Mouse (Mus musculus) gastrocnemius, postnatal 25 days (tissue): ENCODE measurements around the gene Zfp687. TPM values are rescaled to one million over a fixed set of nuclear protein-coding genes. Genes with fewer than 3 reads are reported as not detected.
A peak's percentile ranks its signal among the peaks of the same experiment; 100 is the strongest.
"Not testable (repeated sequence)": the region's sequence is repeated elsewhere in the genome, so short reads cannot be mapped to it uniquely, and the experiment has no call there.

Experiments used
- DNase-seq: peaks from one replicate; pipeline ENCODE4 v3.0.0; 2022
- long read RNA-seq, 2 experiments: library from polyadenylated mRNA; stranded (forward); transcript quantifications; one replicate each; pipeline ENCODE4 v2.0.0; 2021
- total RNA-seq, 2 experiments: library from RNA; stranded (reverse); gene quantifications; 1 replicate in 1 of 2; 2 replicates in 1 of 2; pipeline ENCODE4 v1.2.3; 2021

Zfp687 gene
- 1 to 10 TPM; 8.4 to 8.9 TPM for total RNA-seq
- long read RNA-seq, experiment 1, partial matches to known transcripts = 1 of 4 reads
- long read RNA-seq, experiment 1, other reads (novel, unspliced or antisense) = 3 of 4 reads
- long read RNA-seq, experiment 2, partial matches to known transcripts = 2 of 3 reads
- long read RNA-seq, experiment 2, other reads (novel, unspliced or antisense) = 1 of 3 reads

DNA sequence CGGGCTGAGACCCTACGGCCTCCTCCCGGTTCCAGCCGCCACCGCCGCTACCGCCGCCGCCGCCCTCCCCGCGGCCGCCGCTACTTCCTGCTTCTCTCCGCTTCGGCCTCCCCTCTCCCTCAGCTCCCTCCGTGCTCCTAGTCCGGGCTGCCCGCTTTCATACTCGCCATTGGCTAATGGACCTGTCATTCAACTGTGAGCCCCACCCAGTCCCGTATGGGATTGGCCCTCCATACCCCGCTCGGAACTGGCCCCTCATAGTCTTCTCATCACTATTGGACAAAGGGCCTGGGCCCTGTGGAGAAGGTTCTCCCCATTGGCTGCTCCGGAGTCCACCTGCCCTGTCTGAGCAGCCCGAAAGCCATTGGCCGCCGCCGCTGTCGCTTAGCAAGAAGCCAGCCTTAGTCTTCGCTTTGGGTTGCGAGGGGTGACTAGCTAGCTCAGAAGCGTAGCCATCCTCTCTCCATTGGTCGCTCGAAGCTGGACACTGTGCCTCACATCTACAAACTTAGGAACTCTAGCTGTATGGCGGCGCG lies at the start of gene Zfp687:
TSS of gene Zfp687 (minus strand) at position 112 of the 536 bp plus-strand sequence.
- peak; percentile 100 for DNase-seq

DNA sequence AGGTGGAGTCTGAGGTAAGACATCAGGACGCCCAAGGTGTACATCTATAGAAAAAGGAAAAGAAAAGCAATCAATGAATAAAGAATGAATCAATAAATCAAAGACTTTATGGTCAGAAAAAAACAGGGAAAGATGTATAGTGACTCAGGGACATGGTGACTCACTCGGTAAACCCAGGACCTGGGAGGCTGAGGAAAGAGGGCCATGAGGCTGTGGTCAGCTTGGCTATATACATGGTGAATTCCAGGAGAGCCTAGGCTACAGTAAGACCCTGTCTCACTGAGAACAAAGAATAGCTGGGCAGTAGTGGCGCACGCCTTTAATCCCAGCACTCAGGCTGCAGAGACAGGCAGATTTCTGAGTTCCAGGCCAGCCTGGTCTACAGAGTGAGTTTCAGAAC lies 48.5 kb upstream of the Zfp687 start:
- DNase-seq = no peak

DNA sequence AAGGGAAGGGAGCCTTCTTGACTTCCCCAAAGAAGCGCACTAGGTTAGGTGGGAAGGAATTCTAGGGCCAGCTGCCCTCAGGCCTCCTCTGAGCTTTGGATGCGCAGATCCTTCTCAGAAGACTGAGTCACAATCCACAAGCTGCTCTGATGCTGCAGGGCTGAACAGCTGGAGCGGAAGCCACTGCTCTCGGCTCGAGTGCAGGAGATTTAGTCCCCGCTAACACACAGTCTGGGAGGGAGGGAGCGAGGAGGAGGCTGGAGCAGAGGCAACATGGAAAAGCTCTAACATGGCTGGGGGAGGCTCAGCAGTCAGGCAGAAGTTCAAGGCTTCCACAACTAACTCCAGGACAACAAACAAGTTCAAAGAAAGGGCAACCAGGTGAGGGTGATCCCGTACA lies 42.8 kb upstream of the Zfp687 start:
- DNase-seq = no peak

DNA sequence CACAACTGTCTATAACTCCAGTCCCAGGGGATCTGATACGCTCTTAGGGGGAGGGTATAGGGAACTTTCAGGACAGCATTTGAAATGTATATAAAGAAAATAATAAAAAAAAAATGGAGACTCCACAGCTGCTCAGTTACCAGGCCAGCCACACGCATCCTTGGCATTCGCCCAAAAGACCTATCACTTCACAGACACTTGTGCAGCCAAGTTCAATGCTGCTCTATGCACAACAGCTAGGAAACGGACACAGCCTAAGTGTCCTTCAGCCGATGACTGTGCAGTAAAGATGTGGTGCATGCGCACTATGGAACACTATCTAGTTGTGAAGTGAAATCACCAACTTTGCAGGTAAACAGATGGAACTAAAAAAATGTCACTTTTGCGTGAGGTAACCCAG lies 41.0 kb upstream of the Zfp687 start:
- DNase-seq = no peak

DNA sequence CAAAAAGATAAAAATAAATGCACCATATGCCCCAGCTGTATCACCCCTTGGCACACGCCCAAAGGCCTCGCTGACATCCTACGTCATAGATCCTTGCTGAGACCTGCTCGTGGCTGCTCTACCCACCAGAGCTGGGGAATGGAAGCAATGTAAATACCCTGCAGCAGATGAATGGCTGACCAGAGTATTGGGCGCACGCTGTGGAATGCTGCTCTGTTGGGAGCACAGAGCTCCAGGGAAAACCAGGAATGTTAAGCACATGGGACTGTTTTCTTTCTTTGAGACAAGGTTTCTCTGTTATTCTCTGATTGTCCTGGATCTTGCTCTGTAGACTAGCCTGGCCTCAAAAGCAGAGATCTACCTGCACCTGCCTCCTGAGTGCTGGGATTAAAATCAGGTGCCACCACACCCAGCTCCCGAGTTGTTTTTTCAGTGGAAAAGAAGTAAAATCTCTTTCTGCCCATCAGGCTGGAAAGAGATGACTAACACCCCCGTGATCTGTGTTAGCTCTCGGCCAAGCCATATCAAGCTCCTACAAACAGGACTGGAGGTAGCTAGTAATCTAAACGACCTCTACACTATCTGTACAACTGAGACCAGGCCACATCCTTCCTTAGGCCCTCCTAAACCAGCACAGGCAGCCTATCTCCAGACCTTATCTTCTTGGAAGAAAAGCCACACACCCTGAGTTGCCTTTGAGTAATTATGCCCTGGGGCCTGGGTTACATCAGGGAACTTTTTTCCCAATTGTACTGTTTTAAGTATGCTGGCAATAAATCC lies 39.4 kb upstream of the Zfp687 start:
- no peak for DNase-seq

DNA sequence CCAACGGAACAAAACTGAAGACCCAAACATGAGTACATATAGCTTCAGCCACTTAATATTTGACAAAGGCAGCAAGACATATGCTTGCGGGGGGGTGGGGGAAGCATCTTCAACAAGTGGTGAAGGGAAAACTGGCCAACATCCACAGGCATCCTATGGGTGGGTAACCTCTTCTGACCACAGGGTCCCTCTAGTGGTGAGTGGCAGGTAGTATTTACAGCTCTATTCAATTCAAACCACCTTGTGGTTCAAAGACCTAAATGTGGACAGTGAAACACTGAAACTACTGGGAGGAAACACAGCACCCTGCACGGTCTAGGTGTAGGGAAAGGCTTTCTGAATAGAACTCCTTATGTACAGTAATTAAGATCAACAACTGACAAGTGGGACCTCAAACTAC lies 38.5 kb upstream of the Zfp687 start:
- DNase-seq = no peak

DNA sequence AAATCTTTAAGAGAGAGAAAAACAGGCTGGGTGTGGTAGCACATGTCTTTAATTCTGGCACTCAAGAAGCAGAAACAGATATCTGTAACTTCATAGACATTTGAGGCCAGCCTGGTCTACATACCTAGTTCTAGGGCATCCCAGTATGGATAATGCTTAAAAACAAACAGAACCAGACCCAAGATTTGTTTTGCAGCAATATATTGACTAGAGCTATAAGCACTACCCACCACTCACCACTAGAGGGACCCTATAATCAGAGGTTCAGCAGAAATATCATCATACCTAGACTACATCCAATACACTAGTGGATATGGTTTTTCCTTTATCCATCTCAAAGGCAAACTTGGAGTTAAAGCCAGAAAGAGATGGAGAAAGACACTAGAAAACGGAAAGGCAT lies 37.7 kb upstream of the Zfp687 start:
- DNase-seq = no peak

DNA sequence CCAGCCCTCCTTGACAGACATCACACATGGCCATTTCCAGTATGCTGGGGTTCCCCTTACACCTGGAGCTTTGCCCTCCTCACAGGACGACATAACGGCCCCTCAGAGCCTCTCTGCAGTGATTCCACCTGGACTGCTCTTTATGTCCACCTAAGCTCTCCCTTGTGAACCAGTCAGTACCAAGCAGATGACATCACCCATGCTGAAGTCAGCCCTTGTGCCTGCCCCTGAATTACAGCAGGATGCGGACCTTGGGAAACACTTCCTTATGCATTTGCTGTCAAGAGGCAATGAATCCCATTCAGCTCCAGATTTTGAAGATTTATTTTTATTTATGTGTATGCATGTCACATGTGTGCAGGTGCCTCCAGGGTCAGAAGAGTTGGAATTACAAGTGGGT lies 32.7 kb upstream of the Zfp687 start:
- DNase-seq = no peak

DNA sequence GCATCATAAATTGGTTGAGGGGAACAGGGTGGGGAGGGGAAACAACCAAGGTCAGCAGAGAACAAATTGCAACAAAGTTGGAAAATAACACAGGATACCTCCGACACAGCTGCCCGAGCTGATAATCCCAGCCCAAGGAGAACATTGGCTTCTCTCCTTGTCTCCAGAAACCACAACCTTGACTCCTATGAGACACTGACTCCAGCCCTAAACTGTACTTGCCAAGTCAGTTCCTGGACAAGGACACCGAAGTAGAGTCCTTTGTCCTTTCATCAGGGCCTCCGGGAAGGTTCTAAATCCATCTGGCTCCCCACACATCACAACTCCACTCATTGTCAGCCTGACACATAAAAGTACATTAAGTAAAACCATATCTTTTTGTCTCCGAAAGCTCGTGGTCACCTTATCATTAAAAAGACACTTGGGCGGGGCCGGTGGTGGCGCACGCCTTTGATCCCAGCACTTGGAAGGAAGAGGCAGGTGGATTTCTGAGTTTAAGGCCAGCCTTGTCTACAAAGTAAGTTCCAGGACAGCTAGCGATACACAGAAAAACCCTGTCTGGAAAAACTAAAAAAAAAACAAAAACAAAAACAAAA lies 31.3 kb upstream of the Zfp687 start:
- no peak for DNase-seq

DNA sequence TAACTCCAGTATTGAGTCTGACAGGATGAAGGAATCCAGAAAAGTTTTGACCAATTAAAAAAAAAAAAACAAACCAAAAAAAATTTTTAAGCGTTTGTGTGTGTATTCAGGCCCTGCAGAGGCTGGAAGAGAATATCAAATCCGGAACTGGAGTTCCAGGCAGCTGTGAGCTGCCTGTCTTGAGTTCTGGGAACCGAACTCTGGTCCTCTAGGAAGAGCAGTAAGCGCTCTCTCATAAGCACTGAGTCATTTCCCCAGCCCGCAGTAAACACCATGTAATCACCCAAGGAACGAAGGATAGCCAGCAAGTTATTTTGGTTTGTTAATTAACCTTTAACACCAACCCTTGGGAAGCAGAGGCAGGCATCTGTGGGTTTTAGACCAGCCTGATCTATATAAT lies 28.0 kb upstream of the Zfp687 start:
- DNase-seq = no peak

DNA sequence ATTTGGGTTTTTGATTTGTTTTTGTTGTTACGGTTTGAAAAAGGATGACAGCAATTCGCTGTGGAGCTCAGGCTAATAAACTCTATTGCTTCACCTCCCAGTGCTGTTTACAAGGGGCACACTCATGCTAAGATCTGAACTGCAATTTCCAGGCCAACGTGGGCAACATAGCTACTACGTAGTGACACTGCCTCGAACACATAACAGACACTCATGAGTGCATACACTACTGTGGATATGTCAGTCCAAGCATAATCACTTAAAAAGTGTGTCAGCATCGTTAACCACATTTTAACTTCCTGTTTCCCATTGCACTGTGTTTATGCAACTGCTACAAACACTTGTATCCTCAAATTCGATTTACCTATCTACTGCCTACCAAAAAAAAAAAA lies 27.6 kb upstream of the Zfp687 start:
- no peak for DNase-seq

DNA sequence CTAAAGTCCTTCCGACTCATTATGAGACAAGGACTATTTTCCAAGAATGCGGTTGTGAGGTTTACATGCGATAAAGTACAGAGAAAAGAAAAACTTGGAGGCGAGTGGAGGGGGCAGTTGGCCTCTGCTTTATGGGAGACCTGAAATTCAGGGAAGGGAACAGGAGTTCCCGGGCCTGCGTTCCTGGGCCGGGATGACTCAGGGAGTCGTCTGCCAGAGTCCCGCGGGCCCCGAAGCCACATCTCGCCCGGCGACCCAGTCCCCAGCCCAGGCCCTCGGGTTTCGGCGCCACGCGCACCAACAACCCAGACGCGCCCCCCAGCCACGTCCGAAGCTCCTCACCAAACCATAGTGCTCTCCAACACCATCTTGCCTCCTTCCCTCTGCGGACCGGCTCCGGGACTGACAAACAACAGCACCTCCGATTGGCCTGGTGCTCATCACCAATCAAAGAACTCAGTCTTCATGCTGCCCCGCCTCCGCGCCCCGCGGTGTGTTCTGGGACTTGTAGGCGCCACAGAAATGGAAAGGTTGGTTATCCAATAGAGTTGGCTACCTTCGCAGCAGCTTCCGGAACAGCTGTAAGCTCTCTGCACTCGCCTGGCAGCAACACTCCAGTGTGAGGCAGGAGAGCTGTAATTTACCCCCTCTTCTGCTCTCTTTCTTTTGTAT lies 27.1 kb upstream of the Zfp687 start, which contains the start of gene Psmd4:
TSS of gene Psmd4 (minus strand) at position 449 of the 672 bp plus-strand sequence.
- peak; percentile 97 for DNase-seq

DNA sequence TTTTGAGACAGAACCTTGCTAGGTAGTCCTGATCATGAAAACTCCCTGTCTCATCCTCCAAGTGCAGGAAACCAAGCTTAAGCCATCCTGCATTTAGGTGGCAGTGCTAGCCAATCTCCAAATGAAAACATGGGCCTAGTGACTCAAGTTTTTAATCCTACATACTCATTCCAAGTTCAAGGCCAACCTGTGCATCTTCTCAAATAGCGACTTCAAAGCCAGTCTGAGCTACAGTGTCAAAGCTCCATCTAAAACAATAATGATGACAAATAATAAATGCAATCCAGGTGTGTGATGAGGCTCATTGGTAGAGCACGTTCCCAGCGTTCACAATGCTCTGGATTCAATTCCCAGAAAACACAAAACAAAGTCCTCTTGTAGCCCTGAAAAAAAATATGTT lies 26.4 kb upstream of the Zfp687 start:
- DNase-seq = no peak

DNA sequence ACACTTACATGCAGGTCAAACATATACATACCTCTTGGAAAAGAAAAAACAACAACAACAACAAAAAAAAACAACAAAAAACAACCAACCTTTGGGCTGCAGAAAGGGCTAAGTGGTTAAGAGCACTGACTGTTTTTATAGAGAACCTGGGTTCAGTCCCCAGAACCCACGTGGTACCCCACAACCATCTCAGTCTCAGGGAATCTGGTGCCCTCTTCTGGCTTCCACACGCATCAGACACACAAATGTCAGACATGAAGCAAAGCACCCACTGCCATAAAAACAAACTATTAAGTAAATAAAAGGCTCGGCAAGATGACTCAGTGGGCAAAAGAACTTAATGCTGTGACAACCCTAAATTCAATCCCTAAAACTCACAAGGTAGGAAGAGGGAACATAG lies 14.7 kb upstream of the Zfp687 start:
- DNase-seq = no peak

DNA sequence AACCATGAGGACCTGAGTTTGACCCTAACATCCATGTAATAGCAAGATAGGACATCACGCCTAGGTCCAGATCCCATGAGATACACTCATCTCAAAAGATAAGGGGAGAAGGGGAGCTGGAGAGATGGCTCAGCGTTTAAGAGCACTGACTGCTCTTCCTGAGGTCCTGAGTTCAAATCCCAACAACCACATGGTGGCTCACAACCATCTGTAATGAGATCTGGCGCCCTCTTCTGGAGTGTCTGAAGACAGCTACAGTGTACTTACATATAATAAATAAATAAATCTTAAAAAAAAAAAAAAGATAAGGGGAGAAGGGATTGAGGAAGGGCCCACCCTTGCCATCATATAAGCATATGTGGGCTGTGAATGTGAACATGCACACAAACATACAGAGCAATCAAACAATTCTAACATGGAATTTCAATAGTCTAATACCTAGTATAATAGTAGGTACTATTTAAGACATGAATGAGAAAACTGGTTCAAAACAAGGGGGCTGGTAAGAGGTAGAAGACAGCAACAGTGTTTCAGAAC lies 14.1 kb upstream of the Zfp687 start:
- DNase-seq = not testable (repeated sequence)

DNA sequence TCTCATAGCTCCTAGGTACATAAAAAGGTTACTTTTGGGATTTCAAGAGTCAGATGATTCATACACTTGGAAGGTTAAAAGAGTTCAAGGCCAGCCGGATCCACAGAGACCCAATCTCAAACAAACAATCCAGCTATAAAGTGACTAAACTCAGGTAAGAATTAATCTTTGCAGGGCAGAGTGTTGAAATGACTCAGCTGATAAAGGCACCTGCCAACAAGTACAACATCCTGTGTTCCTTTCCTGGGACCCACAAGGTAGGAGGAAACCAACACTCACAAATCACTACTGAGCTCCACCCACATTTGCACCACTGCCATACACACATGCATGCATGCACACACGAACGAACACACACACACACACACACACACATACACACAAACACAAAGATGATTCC lies 13.4 kb upstream of the Zfp687 start:
- DNase-seq = no peak

DNA sequence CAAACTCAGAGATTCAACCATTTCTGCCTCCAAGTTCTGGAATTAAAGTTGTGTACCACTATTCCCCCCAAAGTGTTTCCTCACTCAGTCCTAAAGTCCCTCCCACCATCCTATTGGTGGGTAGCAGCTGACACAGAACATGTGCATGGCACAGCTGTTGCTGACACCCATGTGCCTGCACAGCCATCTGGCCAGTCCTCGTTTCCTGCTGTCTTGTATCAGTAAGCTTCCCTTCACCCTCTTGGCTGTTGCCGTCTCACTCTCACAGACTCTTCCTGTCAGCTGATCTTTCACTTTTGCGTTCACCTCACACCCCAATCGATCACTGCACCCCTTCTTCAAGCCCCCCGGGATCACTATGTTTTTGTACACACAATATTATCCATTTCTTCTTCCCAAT lies 12.5 kb upstream of the Zfp687 start:
- DNase-seq = peak; percentile 23

DNA sequence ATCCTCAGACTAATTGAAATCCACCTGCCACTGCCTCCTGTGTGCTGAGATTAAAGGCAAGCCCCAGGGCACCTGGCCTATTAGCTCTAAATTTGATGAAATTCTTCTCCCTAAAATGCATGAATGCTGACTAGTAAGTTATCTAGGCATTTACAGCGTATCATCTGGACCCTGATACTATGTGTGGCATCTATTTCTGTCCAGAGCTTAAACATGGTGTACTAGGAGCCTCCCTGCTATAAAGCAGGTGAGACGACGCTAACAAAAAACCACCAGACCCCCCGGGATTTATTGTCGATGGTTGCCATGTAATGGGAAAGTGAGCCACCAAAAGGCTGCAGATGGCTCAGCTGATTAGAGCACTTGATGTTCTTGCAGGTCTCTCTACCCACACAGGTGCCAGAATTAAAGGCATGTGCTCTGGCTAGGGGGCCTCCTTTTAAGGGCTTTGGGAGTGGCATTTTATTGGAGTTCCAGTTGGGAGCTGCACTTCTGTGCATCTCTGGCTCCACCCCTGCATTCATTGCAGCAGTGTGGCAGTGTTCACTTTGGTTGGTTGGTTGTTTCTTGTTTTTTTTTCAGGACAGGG lies 11.9 kb upstream of the Zfp687 start:
- DNase-seq = no peak

DNA sequence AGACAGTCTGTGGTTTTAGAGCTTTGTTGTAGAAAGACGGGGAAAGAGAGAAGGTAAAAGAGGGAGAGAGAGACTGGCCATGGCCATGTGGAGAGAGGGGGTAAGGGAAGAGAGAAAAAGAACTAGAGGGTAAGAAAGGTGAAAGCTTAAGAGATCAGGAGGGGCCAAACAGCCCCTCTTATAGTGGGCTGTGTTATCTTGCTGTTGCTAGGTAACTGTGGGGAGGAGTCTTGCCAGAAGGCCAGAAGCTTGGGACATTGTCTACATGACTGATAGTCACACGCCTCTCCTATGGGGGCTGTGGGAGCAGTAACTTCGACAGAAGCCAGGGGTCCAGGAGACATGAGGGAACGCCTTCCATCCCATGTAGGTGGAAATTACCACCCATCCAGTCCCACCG lies 10.0 kb upstream of the Zfp687 start:
- DNase-seq = no peak

DNA sequence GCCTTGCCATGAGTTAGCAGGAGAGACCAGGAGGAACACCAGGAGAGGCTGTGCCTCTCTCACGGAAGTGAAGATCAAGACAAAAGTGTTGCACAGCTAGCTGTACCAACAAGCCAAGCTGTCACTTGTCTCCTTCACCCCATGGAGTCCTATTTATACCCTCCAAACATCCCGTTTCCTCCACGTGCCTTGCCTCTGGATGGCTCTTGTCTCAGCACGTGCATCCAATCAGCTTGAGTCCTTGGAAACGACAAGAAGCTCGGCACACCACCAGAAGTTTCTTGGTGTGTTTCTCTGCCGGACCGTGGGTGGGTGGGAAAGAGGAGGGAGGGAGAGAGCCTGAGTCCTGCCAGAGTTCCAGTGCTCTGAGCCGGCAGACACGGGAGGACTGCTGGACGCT lies 9.3 kb upstream of the Zfp687 start:
- no peak for DNase-seq

DNA sequence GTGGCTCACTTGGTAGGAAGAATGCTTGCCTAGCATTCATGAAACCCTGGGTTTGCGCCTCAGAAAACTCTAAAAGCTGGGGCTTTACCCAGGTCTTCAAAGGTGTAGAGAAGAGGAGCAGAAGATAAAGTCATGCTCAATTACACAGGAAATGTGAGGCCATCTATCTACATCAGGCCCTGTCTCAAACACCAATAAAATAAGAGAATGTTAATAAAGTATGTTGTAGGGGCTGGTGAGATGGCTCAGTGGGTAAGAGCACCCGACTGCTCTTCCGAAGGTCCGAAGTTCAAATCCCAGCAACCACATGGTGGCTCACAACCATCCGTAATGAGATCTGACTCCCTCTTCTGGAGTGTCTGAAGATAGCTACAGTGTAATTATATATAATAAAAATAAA lies 5.7 kb upstream of the Zfp687 start:
- DNase-seq = not testable (repeated sequence)

DNA sequence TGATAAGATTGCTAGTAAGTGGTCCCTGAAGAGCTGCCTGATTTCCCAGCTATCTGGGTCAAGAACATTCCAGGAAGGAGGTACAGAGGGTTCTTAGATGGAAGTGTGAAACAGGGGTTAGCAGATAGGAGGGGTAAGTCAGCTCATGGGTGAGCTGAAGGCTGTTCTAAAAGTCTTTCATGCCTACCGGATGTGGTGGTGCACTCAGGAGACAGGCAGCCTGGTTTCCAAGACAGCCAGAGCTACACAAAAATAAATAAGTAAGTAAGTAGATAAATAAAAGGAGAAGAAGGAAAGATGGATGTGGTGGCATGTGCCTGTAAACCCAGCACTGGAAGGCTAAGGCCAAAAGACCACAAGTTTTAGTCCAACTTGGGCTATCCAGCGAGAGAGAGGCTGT lies 3.5 kb upstream of the Zfp687 start:
- DNase-seq = no peak
